Mouse (Mus musculus) cerebellum, adult 2 months (tissue): ENCODE results near the gene Klf3. TPM values are rescaled to one million over a fixed set of nuclear protein-coding genes. Genes with fewer than 3 reads are reported as not detected.

Experiments
- DNase-seq, 2 experiments: peaks; one replicate each; pipeline ENCODE4 v3.0.0; 2021
- H3K27ac ChIP-seq: fragments of 200-500 bp; 2 replicates; pipeline ENCODE4 v1.5.1; 2012; ENCODE audit warnings: low read length, control low read depth, inconsistent platforms; ENCODE audit not compliant: insufficient read depth
- H3K27me3 ChIP-seq: fragments of 200-500 bp; 2 replicates; pipeline ENCODE4 v1.6.1; 2012; ENCODE audit warnings: inconsistent platforms, mild to moderate bottlenecking, low read length, moderate library complexity; ENCODE audit not compliant: control insufficient read depth, insufficient read depth
- H3K4me1 ChIP-seq: fragments of 200-500 bp; 2 replicates; pipeline ENCODE4 v1.6.1; 2011; ENCODE audit warnings: low read length; ENCODE audit not compliant: control insufficient read depth, insufficient read depth
- H3K4me3 ChIP-seq: fragments of 200-500 bp; replicated peaks from 2 replicates; pipeline ENCODE3; 2011; ENCODE audit warnings: mild to moderate bottlenecking, low read depth, low read length, control low read depth; ENCODE audit not compliant: insufficient read depth
- CTCF ChIP-seq: fragments of 200-500 bp; IDR thresholded peaks from 2 replicates; pipeline ENCODE4 v1.5.1; 2011; ENCODE audit warnings: low read depth, mild to moderate bottlenecking, control low read depth, low read length, moderate library complexity, borderline replicate concordance; ENCODE audit not compliant: insufficient read depth
- POLR2A ChIP-seq: fragments of 200-500 bp; IDR thresholded peaks from 2 replicates; pipeline ENCODE4 v1.6.1; 2011; ENCODE audit warnings: low read length, control low read depth, borderline replicate concordance; ENCODE audit not compliant: insufficient read depth
- WGBS: fragments of 180-500 bp; shearing (Covaris S2); methylation state at CpG from one replicate; pipeline ENCODE4 v1.1.7; 2018; 5-methylcytosine and 5-hydroxymethylcytosine counted together
- polyA plus RNA-seq: library from polyadenylated mRNA; depleted of rRNA; stranded (reverse); fragments of >200 nt; gene quantifications from 2 replicates; pipeline ENCODE4 v1.2.3, GENCODE M21; 2012

Gene Klf3
- polyA plus RNA-seq, 1 experiment = 16.4 TPM

GRCm38 (mm10) chr5:64844622-64845021 lies 41.4 kb downstream of the Klf3 start:
- DNase-seq = no peak
- Histone ChIP-seq H3K27ac (no peak overlapping the region), H3K4me3 (no peak overlapping the region), H3K4me1 (no peaks in the 10 kb centered on the region), H3K27me3 (no peaks in the 10 kb centered on the region)
- TF ChIP-seq CTCF (no peak), POLR2A (no peak)
- WGBS = 91% methylated on average over 3 of the region's 3 CpGs

DNA sequence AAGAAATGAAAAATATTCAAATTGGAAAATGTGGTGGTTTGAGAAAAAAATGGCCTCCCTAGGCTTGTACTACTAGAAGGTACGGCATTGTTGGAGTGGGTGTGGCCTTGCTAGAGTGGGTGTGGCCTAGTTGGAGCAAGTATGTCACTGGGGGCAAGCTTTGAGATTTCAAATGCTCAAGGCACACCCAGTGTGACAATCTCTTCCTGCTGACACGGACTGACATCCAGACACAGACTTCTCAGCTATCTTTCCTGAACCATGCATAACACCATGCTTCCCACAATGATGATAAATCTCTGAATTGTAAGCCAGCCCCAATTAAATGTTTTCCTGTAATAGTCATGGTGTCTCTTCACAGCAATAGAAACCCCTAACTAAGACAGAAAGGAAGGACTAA lies 44.1 kb downstream of the Klf3 start:
- H3K27me3 ChIP-seq = no peaks in the 10 kb centered on the region
- no peak overlapping the region for H3K4me3 ChIP-seq
- DNase-seq = no peak
- H3K4me1 ChIP-seq = no peaks in the 10 kb centered on the region
- no peak overlapping the region for H3K27ac ChIP-seq
- TF ChIP-seq POLR2A (no peak), CTCF (no peak)
- 78% methylated on average over 2 of the region's 2 CpGs for WGBS

GRCm38 (mm10) chr5:64849892-64850291 lies 46.7 kb downstream of the Klf3 start:
- H3K27ac ChIP-seq = no peak overlapping the region
- TF ChIP-seq CTCF (no peak), POLR2A (no peak)
- H3K4me3 ChIP-seq = no peak overlapping the region
- no peaks in the 10 kb centered on the region for H3K27me3 ChIP-seq
- no peaks in the 10 kb centered on the region for H3K4me1 ChIP-seq
- no peak for DNase-seq
- WGBS = 77% methylated on average over 7 of the region's 7 CpGs

- no peaks in the 10 kb centered on the region for H3K4me1 ChIP-seq
- 47% methylated on average over 5 of the region's 5 CpGs for WGBS
- DNase-seq = no peak
- TF ChIP-seq CTCF (no peak), POLR2A (no peak)
- no peak overlapping the region for H3K4me3 ChIP-seq
- H3K27ac ChIP-seq = no peak overlapping the region
- H3K27me3 ChIP-seq = no peaks in the 10 kb centered on the region
Observed at GRCm38 (mm10) chr5:64852656-64853398, 49.6 kb downstream of the Klf3 start.

- H3K27ac ChIP-seq = no peak overlapping the region
- DNase-seq = no peak
- no peaks in the 10 kb centered on the region for H3K27me3 ChIP-seq
- WGBS = 69% methylated on average over 5 of the region's 5 CpGs
- TF ChIP-seq CTCF (no peak), POLR2A (no peak)
- no peaks in the 10 kb centered on the region for H3K4me1 ChIP-seq
- no peak overlapping the region for H3K4me3 ChIP-seq
Observed at GRCm38 (mm10) chr5:64853421-64853820, 50.2 kb downstream of the Klf3 start.

- Histone ChIP-seq H3K4me1 (no peaks in the 10 kb centered on the region), H3K27me3 (no peaks in the 10 kb centered on the region), H3K4me3 (no peak overlapping the region), H3K27ac (no peak overlapping the region)
- DNase-seq = no peak
- TF ChIP-seq POLR2A = no peak
- TF ChIP-seq CTCF = no peak
Observed at GRCm38 (mm10) chr5:64855199-64855598, 52.0 kb downstream of the Klf3 start.

DNA sequence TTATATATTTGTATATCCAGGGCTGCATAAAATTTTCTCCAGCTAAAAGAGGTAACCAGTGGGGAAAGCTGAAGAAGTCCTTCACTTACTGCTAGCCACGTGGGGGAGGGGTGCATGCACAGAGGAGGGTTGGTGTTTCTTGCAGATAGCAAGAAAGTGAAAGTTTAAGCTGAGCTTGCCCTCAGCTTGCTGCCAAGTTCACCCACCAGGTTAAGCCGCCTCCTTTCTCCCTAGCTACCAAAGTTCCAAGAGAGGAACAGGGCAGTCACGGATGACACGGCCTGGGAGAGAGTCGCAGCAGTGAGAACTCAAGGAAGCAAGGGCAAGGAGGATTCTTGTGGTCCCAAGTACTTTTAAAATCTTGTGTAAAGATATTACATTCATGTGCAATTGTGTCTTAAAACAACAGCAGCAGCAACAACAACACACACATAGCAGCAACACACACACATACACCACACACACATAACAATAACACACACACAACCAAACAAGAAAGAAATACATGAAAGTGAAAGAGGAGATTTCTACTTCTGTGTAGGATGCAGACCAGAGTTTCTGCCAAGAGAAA lies 57.8 kb downstream of the Klf3 start:
- TF ChIP-seq POLR2A (no peak), CTCF (no peak)
- DNase-seq = no peak
- 47% methylated on average over 5 of the region's 5 CpGs for WGBS
- Histone ChIP-seq H3K27ac (no peak overlapping the region), H3K4me1 (peaks cover 5% of the 10 kb centered on the region; the same call in 1 of the 2 replicates), H3K27me3 (no peaks in the 10 kb centered on the region; the same call in 1 of the 2 replicates), H3K4me3 (no peak overlapping the region)

DNA sequence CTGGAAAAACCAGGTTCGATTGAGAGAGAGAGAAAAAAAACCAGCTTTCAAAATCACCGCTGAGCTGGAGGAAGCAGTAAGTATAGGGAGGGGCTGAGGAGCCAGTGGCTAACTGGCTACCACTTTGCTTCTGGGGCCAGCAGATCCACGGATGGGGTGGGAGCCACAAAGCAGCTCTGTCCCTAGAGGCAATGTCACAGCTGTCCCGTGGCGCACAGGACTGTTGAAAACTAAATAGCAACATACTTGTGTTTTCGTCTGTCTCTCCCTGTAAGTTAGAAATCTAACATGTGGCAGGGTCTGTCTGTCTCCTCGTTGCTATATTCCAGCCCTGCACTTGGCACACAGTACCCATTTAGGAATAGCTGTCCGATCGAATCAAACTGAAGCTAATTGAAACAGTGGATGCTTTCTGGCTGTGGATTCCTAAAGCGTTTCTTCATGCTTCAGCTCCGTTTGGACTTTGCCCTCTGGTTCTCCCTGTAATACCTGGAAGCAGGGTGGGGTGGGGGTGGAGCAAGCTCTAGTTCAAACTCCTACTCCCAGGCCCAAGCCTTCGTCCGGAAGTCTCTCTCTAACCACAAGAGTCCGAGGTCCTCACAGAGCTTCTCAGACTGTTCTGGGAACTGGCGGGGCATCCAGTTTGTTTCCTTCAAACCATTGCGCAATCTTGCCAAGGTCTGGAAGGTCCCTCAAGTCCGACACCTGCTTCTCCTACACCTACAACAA lies 58.4 kb downstream of the Klf3 start:
- Histone ChIP-seq H3K4me1 (peaks cover 5% of the 10 kb centered on the region; the same call in 1 of the 2 replicates), H3K27me3 (no peaks in the 10 kb centered on the region; the same call in 1 of the 2 replicates), H3K4me3 (no peak overlapping the region), H3K27ac (no peak overlapping the region)
- 9% methylated on average over 17 of the region's 17 CpGs for WGBS
- DNase-seq = no peak
- no peak for TF ChIP-seq CTCF
- TF ChIP-seq POLR2A = no peak
